Mouse (Mus musculus) ovary, postnatal 36 days (tissue): ENCODE data around the gene Sucla2.
"Not testable (repeated sequence)": the region's sequence is repeated elsewhere in the genome, so short reads cannot be mapped to it uniquely, and the experiment has no call there.

Source experiments
- DNase-seq: peaks from one replicate; pipeline ENCODE4 v3.0.0; 2022; ENCODE audit warnings: low spot score, mixed read lengths

Gene Sucla2

GRCm38 (mm10) chr14:73614961-73615360 lies 89.8 kb downstream of the Sucla2 start:
- DNase-seq: not testable (repeated sequence)

GRCm38 (mm10) chr14:73620880-73621279 lies 95.8 kb downstream of the Sucla2 start:
- no peak for DNase-seq

- no peak for DNase-seq
Measured at GRCm38 (mm10) chr14:73622988-73623387, 97.9 kb downstream of the Sucla2 start.

GRCm38 (mm10) chr14:73625469-73625868 lies 100.3 kb downstream of the Sucla2 start:
- DNase-seq: no peak

GRCm38 (mm10) chr14:73631511-73631910 lies 106.4 kb downstream of the Sucla2 start:
- no peak for DNase-seq

- peak; percentile 62 for DNase-seq
Measured at GRCm38 (mm10) chr14:73632648-73633263, 107.6 kb downstream of the Sucla2 start.

GRCm38 (mm10) chr14:73634356-73634755 lies 109.2 kb downstream of the Sucla2 start:
- no peak for DNase-seq

- no peak for DNase-seq
Measured at GRCm38 (mm10) chr14:73637460-73637859, 112.3 kb downstream of the Sucla2 start.
